Mouse (Mus musculus): ENCODE data around the gene Serpinb9b. TPM values are rescaled to one million over a fixed set of nuclear protein-coding genes. Genes with fewer than 3 reads are reported as not detected.

Gene Serpinb9b
- polyA plus RNA-seq, 1 experiment: not detected

DNA sequence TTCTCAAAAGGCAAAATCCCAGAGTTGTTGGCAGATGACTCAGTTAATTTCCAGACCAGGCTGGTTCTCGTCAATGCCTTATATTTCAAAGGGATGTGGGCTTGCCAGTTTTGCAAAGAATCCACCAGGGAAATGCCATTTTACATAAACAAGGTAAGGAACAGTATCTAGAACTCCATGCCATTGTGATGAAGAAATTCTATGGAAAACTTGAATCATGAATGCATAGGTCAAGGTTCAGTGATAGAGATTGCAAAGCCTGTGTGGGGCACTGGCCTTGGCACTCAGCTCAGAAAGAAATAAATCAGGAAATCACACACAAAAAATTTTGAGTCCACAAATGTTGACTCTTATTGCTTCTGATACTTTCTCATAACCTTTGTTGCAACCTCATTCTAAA is 8.3 kb downstream of the Serpinb9b start:
- no peaks in the 10 kb centered on the region for H3K4me1 ChIP-seq (ENCODE audit: control insufficient read depth, insufficient read depth, insufficient read length, low read length)
- TF ChIP-seq CTCF (IDR thresholded peaks at IDR 0.05; ENCODE audit: extremely low read depth, insufficient read length, insufficient replicate concordance, low read depth, low read length): no peak
- no peak for TF ChIP-seq POLR2A (IDR thresholded peaks at IDR 0.05; ENCODE audit: low read depth, low read length)
- 82% methylated on average over 1 of the region's 1 CpGs for WGBS

DNA sequence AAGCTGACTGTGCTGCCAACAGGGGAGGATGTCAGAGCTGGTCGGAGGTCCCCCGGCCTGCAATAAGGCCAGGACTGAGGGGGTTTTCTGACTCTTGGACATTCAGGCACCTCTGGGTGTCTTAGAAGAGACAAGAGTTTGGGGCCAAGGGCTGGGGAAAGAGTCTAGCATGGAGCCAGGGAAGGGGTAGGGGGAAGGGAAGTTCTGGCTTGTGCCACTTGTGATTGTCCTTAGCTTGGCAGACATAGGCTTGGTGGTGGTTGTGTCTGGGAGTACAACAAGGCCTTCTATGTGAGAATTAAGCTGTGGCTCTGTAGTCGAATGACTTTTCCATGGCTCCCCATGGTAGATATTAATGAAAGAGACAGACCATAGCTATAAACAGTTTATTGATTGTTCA is 16.3 kb downstream of the Serpinb9b start:
- Histone ChIP-seq H3K36me3 (ENCODE audit: control insufficient read depth, insufficient read depth, low read length) (no peaks in the 10 kb centered on the region), H3K4me1 (ENCODE audit: control insufficient read depth, insufficient read depth, insufficient read length, low read length) (no peaks in the 10 kb centered on the region), H3K4me3 (ENCODE audit: low read depth, low read length) (no peak overlapping the region), H3K27me3 (ENCODE audit: control insufficient read depth, insufficient read depth, low read length) (no peaks in the 10 kb centered on the region), H3K27ac (ENCODE audit: insufficient read depth, low read depth, low read length) (no peak overlapping the region)
- TF ChIP-seq CTCF (IDR thresholded peaks at IDR 0.05; ENCODE audit: extremely low read depth, insufficient read length, insufficient replicate concordance, low read depth, low read length) (no peak), POLR2A (IDR thresholded peaks at IDR 0.05; ENCODE audit: low read depth, low read length) (no peak)
- 92% methylated on average over 3 of the region's 3 CpGs for WGBS

More for the DNA sequence above, 8.3 kb downstream of the Serpinb9b start:
- Histone ChIP-seq H3K27me3 (ENCODE audit: control insufficient read depth, insufficient read depth, low read length) (no peaks in the 10 kb centered on the region), H3K4me3 (ENCODE audit: low read depth, low read length) (no peak overlapping the region), H3K36me3 (ENCODE audit: control insufficient read depth, insufficient read depth, low read length) (no peaks in the 10 kb centered on the region), H3K27ac (ENCODE audit: insufficient read depth, low read depth, low read length) (no peak overlapping the region)

DNA sequence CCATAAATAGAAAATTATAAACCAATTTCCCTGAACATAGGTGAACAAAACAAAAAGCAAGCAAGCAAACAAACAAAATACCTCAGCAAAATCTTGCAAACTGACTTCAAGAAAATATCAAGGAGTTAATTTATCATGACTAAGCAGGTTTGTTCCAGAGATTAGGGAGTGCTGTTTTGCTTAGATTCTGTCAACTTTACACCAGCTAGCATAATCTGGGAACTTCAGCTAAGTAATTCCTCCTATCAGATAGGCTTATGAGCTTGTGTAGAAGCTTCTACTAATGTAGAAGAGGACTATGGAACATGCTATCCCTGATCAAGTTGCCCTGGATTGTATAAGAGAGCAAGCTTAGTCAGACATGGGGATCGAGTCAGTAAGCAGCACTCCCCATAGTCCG is 20.0 kb downstream of the Serpinb9b start:
- 73% methylated on average over 2 of the region's 2 CpGs for WGBS
- Histone ChIP-seq H3K4me3 (ENCODE audit: low read depth, low read length) (no peak overlapping the region), H3K4me1 (ENCODE audit: control insufficient read depth, insufficient read depth, insufficient read length, low read length) (no peaks in the 10 kb centered on the region), H3K36me3 (ENCODE audit: control insufficient read depth, insufficient read depth, low read length) (no peaks in the 10 kb centered on the region), H3K27ac (ENCODE audit: insufficient read depth, low read depth, low read length) (no peak overlapping the region), H3K27me3 (ENCODE audit: control insufficient read depth, insufficient read depth, low read length) (no peaks in the 10 kb centered on the region)
- TF ChIP-seq POLR2A (IDR thresholded peaks at IDR 0.05; ENCODE audit: low read depth, low read length) (no peak), CTCF (IDR thresholded peaks at IDR 0.05; ENCODE audit: extremely low read depth, insufficient read length, insufficient replicate concordance, low read depth, low read length) (no peak)

DNA sequence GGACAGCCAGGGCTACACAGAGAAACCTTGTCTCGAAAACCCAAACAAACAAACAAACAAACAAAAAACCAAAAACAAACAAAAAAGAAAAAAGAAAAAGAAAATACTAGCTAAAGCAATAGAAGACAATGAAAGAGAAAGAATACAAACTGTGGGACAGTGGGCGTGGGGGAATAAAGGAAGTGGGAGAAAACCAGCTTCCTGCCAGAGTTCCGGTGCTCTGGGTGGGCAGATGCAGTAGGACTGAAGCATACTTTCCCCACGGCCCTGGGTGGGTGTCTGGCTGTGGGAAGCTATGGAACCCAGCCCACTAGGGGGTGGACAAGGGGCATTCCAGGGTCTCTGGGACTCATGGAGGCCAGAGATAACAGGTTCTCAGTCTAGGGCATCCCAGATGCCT is 21.0 kb downstream of the Serpinb9b start:
- TF ChIP-seq CTCF (IDR thresholded peaks at IDR 0.05; ENCODE audit: extremely low read depth, insufficient read length, insufficient replicate concordance, low read depth, low read length) (no peak), POLR2A (IDR thresholded peaks at IDR 0.05; ENCODE audit: low read depth, low read length) (no peak)
- 66% methylated on average over 4 of the region's 4 CpGs for WGBS

DNA sequence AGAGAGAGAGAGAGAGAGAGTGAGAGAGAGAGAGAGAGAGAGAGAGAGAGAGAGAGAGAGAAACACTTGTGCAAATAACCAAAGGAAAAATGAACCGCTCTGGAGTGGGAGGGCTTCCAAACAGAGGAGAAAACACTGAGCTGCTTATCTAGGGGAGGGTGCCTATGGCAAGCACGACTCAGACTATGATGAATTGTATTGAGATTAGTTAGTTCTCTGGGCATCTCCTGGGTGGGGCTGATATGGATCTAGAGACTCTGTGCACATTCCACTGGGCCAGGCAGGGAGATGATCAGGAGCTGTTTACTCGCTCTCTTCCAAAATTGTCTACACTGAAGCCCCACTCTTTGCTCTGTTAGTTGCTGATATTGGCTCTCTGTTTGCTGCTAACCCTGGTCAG is 24.5 kb downstream of the Serpinb9b start:
- Histone ChIP-seq H3K36me3 (ENCODE audit: control insufficient read depth, insufficient read depth, low read length) (no peaks in the 10 kb centered on the region), H3K27me3 (ENCODE audit: control insufficient read depth, insufficient read depth, low read length) (no peaks in the 10 kb centered on the region), H3K4me3 (ENCODE audit: low read depth, low read length) (no peak overlapping the region), H3K27ac (ENCODE audit: insufficient read depth, low read depth, low read length) (no peak overlapping the region), H3K4me1 (ENCODE audit: control insufficient read depth, insufficient read depth, insufficient read length, low read length) (no peaks in the 10 kb centered on the region)
- WGBS: 34% methylated on average over 3 of the region's 3 CpGs
- TF ChIP-seq CTCF (IDR thresholded peaks at IDR 0.05; ENCODE audit: extremely low read depth, insufficient read length, insufficient replicate concordance, low read depth, low read length): no peak
- TF ChIP-seq POLR2A (IDR thresholded peaks at IDR 0.05; ENCODE audit: low read depth, low read length): no peak

More for the DNA sequence above, 21.0 kb downstream of the Serpinb9b start:
- Histone ChIP-seq H3K36me3 (ENCODE audit: control insufficient read depth, insufficient read depth, low read length) (no peaks in the 10 kb centered on the region), H3K4me1 (ENCODE audit: control insufficient read depth, insufficient read depth, insufficient read length, low read length) (no peaks in the 10 kb centered on the region), H3K4me3 (ENCODE audit: low read depth, low read length) (no peak overlapping the region), H3K27ac (ENCODE audit: insufficient read depth, low read depth, low read length) (no peak overlapping the region), H3K27me3 (ENCODE audit: control insufficient read depth, insufficient read depth, low read length) (no peaks in the 10 kb centered on the region)

DNA sequence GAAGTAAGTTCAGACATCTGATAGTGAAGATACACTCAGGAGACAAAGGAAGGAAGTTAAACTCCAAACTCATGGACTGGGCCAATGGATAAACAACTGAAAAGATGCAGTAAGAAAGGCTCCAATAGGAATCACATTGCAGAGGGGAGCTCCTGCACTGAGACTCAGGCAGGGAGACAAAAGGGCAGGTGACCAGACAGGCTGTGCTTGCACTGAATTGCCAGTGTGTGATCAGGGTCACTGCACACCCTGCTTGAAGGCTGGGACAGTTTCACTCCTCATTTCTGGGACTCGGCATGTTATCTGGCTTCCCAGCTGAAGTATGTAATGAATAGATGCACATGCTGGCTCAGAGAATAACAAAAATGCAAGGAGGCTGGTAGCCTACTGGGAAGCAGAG is 35.8 kb downstream of the Serpinb9b start:
- TF ChIP-seq CTCF (IDR thresholded peaks at IDR 0.05; ENCODE audit: extremely low read depth, insufficient read length, insufficient replicate concordance, low read depth, low read length) (no peak), POLR2A (IDR thresholded peaks at IDR 0.05; ENCODE audit: low read depth, low read length) (no peak)
- Histone ChIP-seq H3K4me1 (ENCODE audit: control insufficient read depth, insufficient read depth, insufficient read length, low read length) (no peaks in the 10 kb centered on the region), H3K36me3 (ENCODE audit: control insufficient read depth, insufficient read depth, low read length) (no peaks in the 10 kb centered on the region), H3K27me3 (ENCODE audit: control insufficient read depth, insufficient read depth, low read length) (no peaks in the 10 kb centered on the region), H3K4me3 (ENCODE audit: low read depth, low read length) (no peak overlapping the region), H3K27ac (ENCODE audit: insufficient read depth, low read depth, low read length) (no peak overlapping the region)
- 52% methylated on average over 1 of the region's 1 CpGs for WGBS

DNA sequence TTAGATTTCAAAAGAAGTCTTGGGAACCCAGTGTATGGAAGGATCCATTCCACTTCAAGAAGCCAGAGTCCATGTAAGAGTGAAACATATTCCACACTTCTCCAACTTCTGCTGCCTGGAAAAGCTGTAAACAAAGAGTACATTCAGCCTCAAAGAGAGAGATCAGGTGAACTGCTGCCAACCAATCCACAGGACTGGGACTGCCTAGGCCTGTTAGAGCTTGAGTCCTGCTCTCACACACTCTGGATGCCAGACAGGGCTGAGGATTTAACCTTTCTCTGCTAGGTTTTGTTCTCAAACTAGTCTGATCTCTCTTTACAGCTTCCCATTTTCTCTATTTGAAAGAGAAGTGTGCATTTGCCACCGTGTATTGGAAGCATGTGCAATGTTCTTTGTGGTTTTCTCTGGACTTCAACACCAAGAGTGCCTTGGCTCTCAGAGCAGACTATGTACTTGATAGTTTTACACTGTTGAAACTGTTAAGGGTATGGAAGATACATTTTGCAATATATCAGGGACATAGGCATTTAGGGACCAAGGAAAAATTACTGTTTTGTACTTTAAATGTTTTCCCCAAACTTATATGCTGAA is 40.3 kb downstream of the Serpinb9b start:
- Histone ChIP-seq H3K4me3 (ENCODE audit: low read depth, low read length) (no peak overlapping the region), H3K27ac (ENCODE audit: insufficient read depth, low read depth, low read length) (no peak overlapping the region), H3K4me1 (ENCODE audit: control insufficient read depth, insufficient read depth, insufficient read length, low read length) (no peaks in the 10 kb centered on the region), H3K36me3 (ENCODE audit: control insufficient read depth, insufficient read depth, low read length) (no peaks in the 10 kb centered on the region), H3K27me3 (ENCODE audit: control insufficient read depth, insufficient read depth, low read length) (no peaks in the 10 kb centered on the region)
- WGBS: 65% methylated on average over 1 of the region's 1 CpGs
- no peak for TF ChIP-seq POLR2A (IDR thresholded peaks at IDR 0.05; ENCODE audit: low read depth, low read length)
- no peak for TF ChIP-seq CTCF (IDR thresholded peaks at IDR 0.05; ENCODE audit: extremely low read depth, insufficient read length, insufficient replicate concordance, low read depth, low read length)

Measured in small intestine, adult 2 months (tissue).